Mouse (Mus musculus): Measurements from ENCODE around the gene Tmem150c. TPM values are rescaled to one million over a fixed set of nuclear protein-coding genes. Genes with fewer than 3 reads are reported as not detected.

Gene Tmem150c
- polyA plus RNA-seq, 1 experiment: 1.1 TPM

DNA sequence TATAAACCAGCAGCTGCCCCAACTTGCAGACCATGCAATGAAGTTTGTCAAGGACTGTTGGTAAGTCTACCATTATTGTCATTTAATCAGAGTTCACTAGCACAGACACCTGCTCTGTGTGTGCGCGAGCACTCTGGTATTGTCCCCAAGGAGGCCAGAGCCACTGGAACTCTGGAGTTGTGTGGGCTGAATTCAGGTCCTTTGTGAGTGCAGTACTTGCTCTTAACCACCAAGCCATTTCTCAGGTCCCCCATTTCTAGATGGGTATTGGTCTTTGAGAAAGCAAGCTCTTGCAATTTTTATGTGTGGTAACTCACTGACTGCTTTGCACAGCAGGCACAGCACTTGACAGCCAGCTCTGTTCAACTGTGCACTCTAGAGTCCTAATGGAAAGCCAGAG is 127.5 kb downstream of the Tmem150c start:
- H3K4me3 ChIP-seq (ENCODE audit: low read depth, low read length): no peak overlapping the region
- H3K4me1 ChIP-seq (ENCODE audit: control insufficient read depth, insufficient read depth, low read length): no peaks in the 10 kb centered on the region
- no peak for TF ChIP-seq EP300 (IDR thresholded peaks at IDR 0.05; ENCODE audit: insufficient read depth, low read depth, low read length)
- TF ChIP-seq CTCF (IDR thresholded peaks at IDR 0.05; ENCODE audit: low read depth, low read length): no peak
- TF ChIP-seq POLR2A (IDR thresholded peaks at IDR 0.05; ENCODE audit: insufficient read depth, low read length): no peak
- H3K9ac ChIP-seq (ENCODE audit: low read depth, poor library complexity, severe bottlenecking): no peak overlapping the region
- no peak overlapping the region for H3K27ac ChIP-seq (ENCODE audit: insufficient read depth, low read length)
- H3K9me3 ChIP-seq (replicated peaks; ENCODE audit: control insufficient read depth, insufficient read depth, low read length, poor library complexity, severe bottlenecking): no peaks in the 10 kb centered on the region
- peaks cover 46% of the 10 kb centered on the region for H3K36me3 ChIP-seq (ENCODE audit: control insufficient read depth, insufficient read depth, low read length, poor library complexity, severe bottlenecking)
- H3K27me3 ChIP-seq (ENCODE audit: control insufficient read depth, insufficient read depth, low read length, poor library complexity, severe bottlenecking): no peaks in the 10 kb centered on the region

DNA sequence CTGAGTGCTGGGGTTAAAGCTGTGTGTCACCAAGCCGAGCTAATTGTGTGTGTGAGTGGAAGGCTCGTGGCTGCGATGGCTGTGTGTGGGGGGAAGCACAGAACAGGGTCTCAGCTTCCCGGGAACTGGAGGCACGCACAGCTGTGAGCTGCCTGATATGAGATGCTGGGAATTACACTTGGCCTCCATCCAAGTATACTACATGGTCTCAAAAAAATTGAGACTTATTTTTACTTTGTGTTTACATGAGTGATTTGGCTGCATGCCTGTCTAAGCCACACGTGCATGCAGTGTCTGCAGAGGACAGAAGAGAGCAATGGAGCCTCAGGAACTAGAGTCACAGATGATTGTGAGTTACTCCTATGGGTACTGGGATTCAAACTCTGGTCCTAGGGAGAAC is 129.5 kb downstream of the Tmem150c start:
- Histone ChIP-seq H3K27me3 (ENCODE audit: control insufficient read depth, insufficient read depth, low read length, poor library complexity, severe bottlenecking) (no peaks in the 10 kb centered on the region), H3K36me3 (ENCODE audit: control insufficient read depth, insufficient read depth, low read length, poor library complexity, severe bottlenecking) (peaks cover 28% of the 10 kb centered on the region), H3K9me3 (replicated peaks; ENCODE audit: control insufficient read depth, insufficient read depth, low read length, poor library complexity, severe bottlenecking) (no peaks in the 10 kb centered on the region), H3K9ac (ENCODE audit: low read depth, poor library complexity, severe bottlenecking) (no peak overlapping the region), H3K27ac (ENCODE audit: insufficient read depth, low read length) (no peak overlapping the region), H3K4me3 (ENCODE audit: low read depth, low read length) (no peak overlapping the region), H3K4me1 (ENCODE audit: control insufficient read depth, insufficient read depth, low read length) (no peaks in the 10 kb centered on the region)
- TF ChIP-seq CTCF (IDR thresholded peaks at IDR 0.05; ENCODE audit: low read depth, low read length) (no peak), POLR2A (IDR thresholded peaks at IDR 0.05; ENCODE audit: insufficient read depth, low read length) (no peak), EP300 (IDR thresholded peaks at IDR 0.05; ENCODE audit: insufficient read depth, low read depth, low read length) (no peak)

Other genes with a start within 250 kb of the Tmem150c start
- 605 and 625 TPM in 2 replicates for gene Hnrnpd, start 180.9 kb downstream of the Tmem150c start, polyA plus RNA-seq (2011; ENCODE audit: insufficient read depth, insufficient read length, low read depth, missing spikeins)
- 1.5 TPM in 1 of 2 replicates, not detected in the other for gene 4930524J08Rik, start 180.7 kb downstream of the Tmem150c start, polyA plus RNA-seq (2011; ENCODE audit: insufficient read depth, insufficient read length, low read depth, missing spikeins)
- gene Hnrnpdl, start 120.1 kb downstream of the Tmem150c start, polyA plus RNA-seq (2011; ENCODE audit: insufficient read depth, insufficient read length, low read depth, missing spikeins): 327 and 346 TPM in 2 replicates
- 43.4 and 50.6 TPM in 2 replicates for gene Enoph1, start 119.8 kb downstream of the Tmem150c start, polyA plus RNA-seq (2011; ENCODE audit: insufficient read depth, insufficient read length, low read depth, missing spikeins)

All from ES-Bruce4 (cell line).